Mouse (Mus musculus): ENCODE results near the gene Dclk1. TPM values are rescaled to one million over a fixed set of nuclear protein-coding genes. Genes with fewer than 3 reads are reported as not detected.

The Dclk1 gene
- polyA plus RNA-seq, 1 experiment = 319 TPM

GRCm38 (mm10) chr3:55250631-55251030 lies 8.5 kb downstream of the Dclk1 start:
- DNase-seq (ENCODE audit: extremely low spot score in 1 of 2, low spot score in 1 of 2) = no peak

- DNase-seq (ENCODE audit: extremely low spot score in 1 of 2, low spot score in 1 of 2) = no peak
These were observed 18.0 kb downstream of the Dclk1 start for GRCm38 (mm10) chr3:55260139-55260538.

GRCm38 (mm10) chr3:55266091-55266490 lies 23.9 kb downstream of the Dclk1 start:
- no peak for DNase-seq (ENCODE audit: extremely low spot score in 1 of 2, low spot score in 1 of 2)

- no peak for DNase-seq (ENCODE audit: extremely low spot score in 1 of 2, low spot score in 1 of 2)
These were observed 27.6 kb downstream of the Dclk1 start for GRCm38 (mm10) chr3:55269802-55270201.

DNA sequence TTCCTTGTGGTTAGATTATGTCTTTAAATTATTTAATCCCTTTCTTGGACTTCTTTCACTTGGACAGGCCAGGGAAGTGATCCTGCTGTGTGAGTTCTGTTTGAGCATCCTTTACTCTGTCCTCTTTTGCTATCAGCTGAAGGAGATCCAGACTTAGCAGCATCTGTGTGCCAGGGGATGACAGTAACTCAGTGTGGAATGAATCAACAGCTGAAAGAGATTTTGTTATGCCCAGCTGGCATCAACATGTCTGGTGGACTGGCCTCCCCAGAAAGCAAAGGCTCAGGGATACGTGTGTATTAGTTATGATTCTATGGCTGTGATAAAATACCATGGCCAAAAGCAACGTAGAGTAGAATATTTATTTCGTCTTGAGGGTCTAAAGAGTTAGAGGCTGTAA lies 28.2 kb downstream of the Dclk1 start:
- no peak for DNase-seq (ENCODE audit: extremely low spot score in 1 of 2, low spot score in 1 of 2)

DNA sequence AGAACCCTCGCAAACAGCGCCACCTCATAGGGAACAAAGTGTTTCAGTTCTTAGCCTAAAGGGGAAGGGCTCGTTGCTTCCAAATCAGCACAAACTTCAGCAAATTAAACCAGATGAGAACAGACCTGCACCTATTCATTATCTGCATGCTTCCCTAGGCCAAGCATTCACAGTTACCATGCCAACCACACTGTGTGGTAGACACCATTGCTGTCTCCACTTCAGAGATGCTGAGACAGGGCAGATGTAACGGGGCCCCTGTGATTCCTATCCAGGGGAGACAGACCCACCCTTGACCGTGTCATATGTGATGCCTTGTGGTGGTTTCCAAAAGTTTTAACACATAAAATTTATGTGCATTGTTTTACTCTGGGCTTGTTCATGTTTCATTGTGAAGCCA lies 28.8 kb downstream of the Dclk1 start:
- DNase-seq (ENCODE audit: extremely low spot score in 1 of 2, low spot score in 1 of 2) = no peak

- no peak for DNase-seq (ENCODE audit: extremely low spot score in 1 of 2, low spot score in 1 of 2)
These were observed 30.4 kb downstream of the Dclk1 start for GRCm38 (mm10) chr3:55272536-55272935.

GRCm38 (mm10) chr3:55276446-55276845 lies 34.3 kb downstream of the Dclk1 start:
- DNase-seq (ENCODE audit: extremely low spot score in 1 of 2, low spot score in 1 of 2) = no peak

- DNase-seq (ENCODE audit: extremely low spot score in 1 of 2, low spot score in 1 of 2) = no peak
These were observed 34.7 kb downstream of the Dclk1 start for GRCm38 (mm10) chr3:55276851-55277250.

DNA sequence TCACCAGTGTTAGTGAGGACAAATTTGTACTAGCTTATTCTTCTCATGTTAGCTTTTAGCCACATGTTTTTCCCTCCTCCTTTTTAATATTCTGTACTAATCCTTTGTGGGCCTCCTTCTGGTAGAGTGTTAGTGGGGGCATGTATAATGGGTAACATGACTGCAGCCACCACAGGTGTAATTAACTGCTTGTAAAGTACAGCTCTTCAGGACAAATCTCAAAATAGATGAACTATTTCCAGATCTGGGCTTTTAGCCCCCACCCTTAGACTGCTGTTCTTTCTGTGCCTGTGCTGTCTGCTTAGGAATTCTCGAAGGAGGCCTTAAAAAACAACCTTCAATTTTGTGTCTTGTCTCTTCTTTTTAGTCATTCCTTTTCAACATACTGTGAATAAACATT lies 35.7 kb downstream of the Dclk1 start:
- no peak for DNase-seq (ENCODE audit: extremely low spot score in 1 of 2, low spot score in 1 of 2)

- peak in 1 of 2 experiments; percentile 51 for DNase-seq (ENCODE audit: extremely low spot score in 1 of 2, low spot score in 1 of 2)
These were observed 37.8 kb downstream of the Dclk1 start for GRCm38 (mm10) chr3:55279923-55280322.

GRCm38 (mm10) chr3:55280471-55280870 lies 38.3 kb downstream of the Dclk1 start:
- DNase-seq (ENCODE audit: extremely low spot score in 1 of 2, low spot score in 1 of 2) = no peak

DNA sequence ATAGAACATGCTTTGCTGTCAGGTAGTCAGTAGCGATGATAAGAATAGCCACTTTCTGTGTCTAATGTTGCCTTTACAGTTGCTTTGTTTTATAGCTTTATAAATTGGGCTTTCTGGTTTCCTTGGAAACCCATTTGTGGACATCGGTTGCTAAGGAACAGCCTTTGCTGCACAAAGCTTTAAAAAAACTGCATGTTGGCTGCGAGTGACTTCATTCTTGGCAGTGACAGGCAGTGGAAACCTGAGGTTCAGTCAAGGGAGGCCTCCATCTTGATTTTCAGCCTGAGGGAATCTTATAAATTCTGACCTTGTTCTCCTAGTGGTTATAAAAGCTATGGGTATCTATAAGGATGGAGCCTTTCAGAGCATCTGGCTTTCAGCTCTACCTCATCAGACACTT lies 42.1 kb downstream of the Dclk1 start:
- peak; percentile 65 to 76 for DNase-seq (ENCODE audit: extremely low spot score in 1 of 2, low spot score in 1 of 2)

DNA sequence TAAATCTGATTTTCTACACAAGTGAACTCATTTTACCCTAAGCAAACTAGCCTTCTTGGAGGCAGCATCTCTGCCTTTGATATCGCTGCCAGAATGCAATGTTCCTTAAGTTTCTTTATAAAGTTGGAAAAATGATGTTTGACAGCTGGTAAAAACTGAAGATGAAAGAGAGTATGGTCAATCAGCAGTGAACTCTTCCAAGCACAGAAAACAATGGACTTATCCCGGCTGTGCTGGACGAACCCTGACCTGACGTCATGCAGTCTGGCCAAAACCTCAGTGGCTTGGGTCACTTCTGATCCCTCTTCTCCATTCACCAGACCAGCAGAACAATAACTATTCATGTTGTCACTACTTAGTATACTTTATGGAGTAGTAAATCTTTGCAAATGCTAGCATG lies 46.6 kb downstream of the Dclk1 start:
- DNase-seq (ENCODE audit: extremely low spot score in 1 of 2, low spot score in 1 of 2) = no peak

- no peak for DNase-seq (ENCODE audit: extremely low spot score in 1 of 2, low spot score in 1 of 2)
These were observed 49.8 kb downstream of the Dclk1 start for GRCm38 (mm10) chr3:55291964-55292363.

- no peak for DNase-seq (ENCODE audit: extremely low spot score in 1 of 2, low spot score in 1 of 2)
These were observed 50.7 kb downstream of the Dclk1 start for GRCm38 (mm10) chr3:55292783-55293430.

DNA sequence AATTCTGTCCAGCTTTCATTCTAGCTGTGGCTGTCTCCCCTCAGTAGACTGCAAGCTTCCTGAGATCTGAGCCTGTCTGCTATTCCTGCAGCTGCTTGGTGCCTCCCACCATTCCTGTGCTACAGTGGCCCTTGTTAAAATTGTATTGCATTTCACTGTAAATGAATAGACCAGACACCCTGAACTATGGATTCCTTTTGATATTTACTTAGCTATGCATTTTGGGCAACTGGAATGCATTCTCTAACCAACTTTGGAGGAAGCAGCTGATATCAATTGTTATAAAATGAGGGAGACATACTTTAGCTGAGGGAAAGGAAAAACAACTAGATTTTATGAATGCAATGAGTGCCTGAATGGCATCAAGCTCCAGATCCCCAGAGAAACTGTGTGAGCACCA lies 63.5 kb downstream of the Dclk1 start:
- DNase-seq (ENCODE audit: extremely low spot score in 1 of 2, low spot score in 1 of 2) = no peak

DNA sequence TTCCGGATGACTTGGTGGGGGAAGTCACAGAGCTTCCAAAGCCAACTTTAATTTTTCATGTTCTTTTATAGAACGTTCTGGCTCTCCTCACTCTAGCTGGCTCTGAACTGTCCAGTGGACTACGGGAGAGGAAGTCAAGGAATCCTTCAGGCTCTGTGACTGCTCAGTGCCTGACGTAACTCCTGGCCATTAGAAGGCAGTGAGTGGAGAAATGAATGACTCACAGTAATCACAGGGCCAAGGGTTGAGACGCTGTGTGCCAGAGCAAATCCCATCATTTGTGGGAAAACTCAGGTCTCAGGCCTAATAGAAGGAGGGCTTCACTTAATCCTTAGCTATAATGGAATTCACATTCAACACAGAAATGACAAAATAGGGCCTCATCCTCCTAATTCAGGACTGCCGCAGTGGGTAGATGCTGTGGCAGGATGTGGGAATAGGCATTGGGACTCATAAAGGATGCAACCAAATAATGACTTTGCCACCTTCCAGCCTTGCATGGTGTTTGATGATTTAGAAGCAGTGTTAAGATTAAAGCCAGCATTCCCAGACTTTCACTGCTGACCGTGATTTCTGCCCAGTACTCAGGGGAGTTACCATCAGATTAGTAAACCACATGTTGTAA lies 65.5 kb downstream of the Dclk1 start:
- DNase-seq (ENCODE audit: extremely low spot score in 1 of 2, low spot score in 1 of 2) = no peak

- DNase-seq (ENCODE audit: extremely low spot score in 1 of 2, low spot score in 1 of 2) = no peak
These were observed 67.8 kb downstream of the Dclk1 start for GRCm38 (mm10) chr3:55309961-55310360.

DNA sequence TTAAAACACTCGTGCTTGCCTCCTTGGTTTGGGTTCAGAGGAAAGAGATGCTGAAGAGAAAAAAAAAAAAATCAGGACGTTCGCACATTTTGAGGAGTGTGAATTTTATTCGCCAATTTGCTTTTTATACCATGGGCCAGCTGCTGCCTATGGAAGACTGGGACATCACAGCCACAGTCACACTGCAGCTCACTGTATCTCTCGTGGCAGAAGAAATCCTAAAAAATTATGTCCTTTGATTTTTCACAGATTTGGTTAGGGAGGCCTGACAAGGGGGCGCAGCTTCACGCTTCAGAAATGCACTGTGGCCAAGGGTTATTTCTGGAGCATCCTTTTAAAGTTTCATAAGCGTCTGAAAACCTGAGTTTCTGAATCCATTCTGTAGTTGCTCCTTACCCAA lies 73.7 kb downstream of the Dclk1 start:
- DNase-seq (ENCODE audit: extremely low spot score in 1 of 2, low spot score in 1 of 2) = peak; percentile 77 to 83

- DNase-seq (ENCODE audit: extremely low spot score in 1 of 2, low spot score in 1 of 2) = no peak
These were observed 75.9 kb downstream of the Dclk1 start for GRCm38 (mm10) chr3:55318021-55318420.

DNA sequence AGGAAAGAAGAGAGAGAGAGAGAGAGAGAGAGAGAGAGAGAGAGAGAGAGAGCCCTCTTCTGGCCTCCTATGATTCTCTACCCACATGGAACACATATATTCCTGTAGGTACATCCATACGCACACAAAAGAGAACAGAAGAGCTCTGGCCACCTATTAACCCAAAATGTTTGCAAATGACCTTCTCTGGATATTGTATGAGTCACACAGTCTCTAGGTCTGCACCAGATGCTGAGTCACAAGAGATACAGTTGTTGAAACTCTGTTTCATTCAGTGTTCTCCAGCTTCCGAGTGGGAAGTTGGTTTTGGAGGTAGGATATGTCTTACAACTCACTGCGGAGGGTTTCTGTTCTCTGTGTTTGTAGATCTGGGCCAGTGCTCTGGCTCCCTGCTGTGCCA lies 78.4 kb downstream of the Dclk1 start:
- no peak for DNase-seq (ENCODE audit: extremely low spot score in 1 of 2, low spot score in 1 of 2)

DNA sequence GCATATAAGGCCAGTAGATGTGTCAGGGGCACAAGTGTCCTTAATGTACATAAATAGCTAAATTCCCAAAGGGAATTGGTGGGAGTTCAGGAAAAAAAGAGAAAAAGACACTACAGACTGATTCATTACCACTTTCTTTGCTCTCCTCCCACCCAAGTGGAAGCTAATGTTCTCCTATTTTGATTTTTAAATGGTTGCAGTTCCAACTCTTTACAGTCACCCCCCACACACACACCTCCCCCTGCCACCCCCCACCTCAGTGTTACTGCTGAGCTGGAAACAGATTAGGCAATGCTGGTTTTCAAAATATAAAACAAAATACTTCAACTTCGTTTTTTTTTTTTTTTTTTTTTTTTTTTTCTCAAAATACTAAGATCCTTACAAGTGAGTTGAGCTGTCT lies 81.9 kb downstream of the Dclk1 start:
- no peak for DNase-seq (ENCODE audit: extremely low spot score in 1 of 2, low spot score in 1 of 2)

Data from frontal cortex, adult 2 months (tissue).